Mouse (Mus musculus): Measurements from ENCODE around the gene Fgfr2.

DNA sequence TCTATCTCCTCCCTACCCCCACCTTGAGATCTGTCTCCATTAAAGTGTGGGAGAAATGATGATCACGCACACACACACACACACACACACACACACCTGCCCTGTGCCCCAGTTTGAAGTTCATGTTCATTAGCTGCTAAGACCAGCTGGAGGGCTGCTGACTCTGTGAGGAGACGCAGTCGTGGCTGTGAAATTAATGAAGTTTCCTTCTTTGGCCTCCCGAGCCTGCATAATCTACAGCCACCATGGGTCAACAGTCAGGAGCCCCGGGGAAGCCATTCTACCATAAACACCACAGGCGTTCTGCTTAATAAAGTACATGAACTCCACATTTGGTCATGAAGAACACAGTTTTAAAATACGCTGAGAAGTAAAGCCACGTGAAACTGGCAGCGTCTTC is 706.3 kb downstream of the Fgfr2 start:
- TF ChIP-seq ZC3H11A (IDR thresholded peaks at IDR 0.05; ENCODE audit: borderline replicate concordance, low read depth, low read length), result no peak
- no peak for TF ChIP-seq MAFK (IDR thresholded peaks at IDR 0.05; ENCODE audit: insufficient read depth, low read depth, low read length)
